Mouse (Mus musculus): ENCODE data around the gene Vmn1r11. TPM values are rescaled to one million over a fixed set of nuclear protein-coding genes. Genes with fewer than 3 reads are reported as not detected.

Gene Vmn1r11
- polyA plus RNA-seq (2016; fragmentation: Nextera tagmentation; extraction: Ambion mirVana), result not detected in 2 replicates

DNA sequence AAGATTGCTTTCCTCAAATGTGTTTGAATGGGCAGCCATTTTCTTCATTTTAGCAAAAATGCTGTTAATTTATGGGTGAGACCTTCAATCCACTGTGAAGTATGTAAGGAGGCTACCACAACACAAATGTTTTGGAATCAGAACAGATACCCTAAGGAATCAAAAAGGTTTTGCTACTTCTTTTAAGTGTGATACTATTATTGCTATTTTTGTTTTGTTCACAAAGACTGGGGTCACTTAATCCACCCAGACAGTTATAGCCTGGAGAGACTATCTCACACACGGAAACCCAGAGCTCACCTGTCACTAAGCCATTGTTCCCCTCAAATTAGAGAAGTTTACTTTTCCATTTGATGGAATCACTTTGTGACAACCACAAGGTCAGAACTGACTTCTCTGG, at the start of gene Vmn1r11:
Gene Vmn1r11, plus strand, starts transcription at position 301 of the 400 bp plus-strand sequence.
- H3K27me3 ChIP-seq (replicated peaks), result no peaks in the 10 kb centered on the region
- no peak for ATAC-seq (ENCODE audit: insufficient number of reproducible peaks, low FRiP score)
- no peaks in the 10 kb centered on the region for H3K9me3 ChIP-seq (replicated peaks)
- WGBS, result 51% methylated on average over 1 of the region's 1 CpGs
- no peaks in the 10 kb centered on the region for H3K4me1 ChIP-seq (replicated peaks)
- no peak within 1 kb of the TSS for H3K4me2 ChIP-seq
- H3K27ac ChIP-seq (ENCODE audit: poor library complexity, severe bottlenecking), result no peak within 1 kb of the TSS
- H3K9ac ChIP-seq, result no peak within 1 kb of the TSS
- H3K4me3 ChIP-seq, result no peak within 1 kb of the TSS
- H3K36me3 ChIP-seq, result no peaks in the 10 kb centered on the region

DNA sequence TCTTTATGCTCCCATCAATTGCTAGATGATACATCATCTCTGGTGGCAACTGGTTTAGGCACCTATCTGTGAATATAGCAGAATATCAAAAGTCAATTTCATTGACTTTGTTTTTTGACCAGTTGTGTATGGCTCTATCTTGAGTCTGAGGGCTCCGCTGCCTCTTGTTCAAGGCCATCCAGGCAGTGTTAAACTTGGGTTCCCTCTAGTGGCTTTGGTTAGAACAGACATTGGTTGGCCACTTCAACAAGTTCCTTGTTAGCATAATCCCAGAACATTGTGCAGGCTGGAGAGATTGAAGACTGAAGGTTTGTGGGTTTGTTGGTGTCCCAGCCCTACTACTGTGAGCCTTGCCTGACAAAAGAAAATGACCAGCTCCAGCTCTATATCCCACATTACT, 26.9 kb upstream of the Vmn1r11 start:
- no peak overlapping the region for H3K27ac ChIP-seq (ENCODE audit: poor library complexity, severe bottlenecking)
- H3K4me1 ChIP-seq (replicated peaks), result no peaks in the 10 kb centered on the region
- H3K9me3 ChIP-seq (replicated peaks), result no peaks in the 10 kb centered on the region
- H3K36me3 ChIP-seq, result no peaks in the 10 kb centered on the region
- H3K27me3 ChIP-seq (replicated peaks), result no peaks in the 10 kb centered on the region
- H3K9ac ChIP-seq, result no peak overlapping the region
- no peak overlapping the region for H3K4me2 ChIP-seq
- no peak for ATAC-seq (ENCODE audit: insufficient number of reproducible peaks, low FRiP score)
- 63% methylated on average over 1 of the region's 1 CpGs for WGBS
- H3K4me3 ChIP-seq, result no peak overlapping the region

DNA sequence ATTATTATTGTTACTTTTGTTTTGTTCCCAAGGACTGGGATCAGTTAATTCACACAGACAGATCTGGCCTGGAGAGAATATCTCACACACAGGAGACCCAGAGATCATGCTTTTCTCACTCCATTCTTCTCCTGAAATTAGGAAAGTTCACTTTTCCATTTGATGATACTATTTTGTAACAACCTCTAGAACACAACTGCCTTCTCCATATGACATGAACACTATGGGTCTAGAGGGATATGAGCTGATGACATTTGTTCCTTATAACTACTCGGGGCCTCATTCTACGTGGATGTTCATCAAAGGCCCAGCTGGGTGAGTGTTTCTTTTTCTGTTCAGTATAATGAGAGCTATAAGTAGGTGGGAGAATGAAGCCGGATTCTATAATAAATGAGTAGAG, 24.1 kb upstream of the Vmn1r11 start, which contains the start of gene Vmn1r10:
Gene Vmn1r10, plus strand, starts transcription at position 301 of the 400 bp plus-strand sequence.
- H3K4me1 ChIP-seq (replicated peaks), result no peaks in the 10 kb centered on the region
- no peaks in the 10 kb centered on the region for H3K27me3 ChIP-seq (replicated peaks)
- no peak for ATAC-seq (ENCODE audit: insufficient number of reproducible peaks, low FRiP score)

DNA sequence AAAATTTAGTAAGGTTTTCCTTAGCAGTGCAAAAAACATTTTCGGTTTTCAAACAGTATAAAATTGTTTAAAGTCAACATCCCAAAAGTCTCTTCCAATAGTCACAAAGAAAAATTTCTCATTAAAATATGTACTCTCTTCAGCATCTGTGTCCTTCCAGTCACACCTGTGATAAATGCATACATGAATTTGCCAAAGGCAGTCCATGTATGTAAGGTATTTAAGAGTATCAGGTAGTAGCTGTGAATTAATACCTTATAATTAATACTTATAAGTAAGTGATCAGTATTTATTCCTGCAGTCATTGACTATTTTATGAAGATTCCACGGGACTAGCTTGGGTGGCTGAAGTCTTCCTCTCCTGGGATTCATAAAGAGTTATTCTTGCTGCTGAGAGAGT, 23.4 kb downstream of the Vmn1r11 start, which contains the start of gene Vmn1r12:
Gene Vmn1r12, plus strand, starts transcription at position 301 of the 400 bp plus-strand sequence.
- no peaks in the 10 kb centered on the region for H3K36me3 ChIP-seq
- H3K27me3 ChIP-seq (replicated peaks), result no peaks in the 10 kb centered on the region
- H3K9me3 ChIP-seq (replicated peaks), result no peaks in the 10 kb centered on the region
- no peak for ATAC-seq (ENCODE audit: insufficient number of reproducible peaks, low FRiP score)
- 71% methylated on average over 2 of the region's 2 CpGs for WGBS
- no peak within 1 kb of the TSS for H3K4me2 ChIP-seq
- H3K9ac ChIP-seq, result no peak within 1 kb of the TSS
- no peak within 1 kb of the TSS for H3K4me3 ChIP-seq
- no peak within 1 kb of the TSS for H3K27ac ChIP-seq (ENCODE audit: poor library complexity, severe bottlenecking)
- no peaks in the 10 kb centered on the region for H3K4me1 ChIP-seq (replicated peaks)

More for the DNA sequence above, 24.1 kb upstream of the Vmn1r11 start, which contains the start of gene Vmn1r10:
- H3K36me3 ChIP-seq, result no peaks in the 10 kb centered on the region
- no peak within 1 kb of the TSS for H3K9ac ChIP-seq
- H3K4me2 ChIP-seq, result no peak within 1 kb of the TSS
- 73% methylated on average over 3 of the region's 3 CpGs for WGBS
- H3K9me3 ChIP-seq (replicated peaks), result no peaks in the 10 kb centered on the region
- no peak within 1 kb of the TSS for H3K27ac ChIP-seq (ENCODE audit: poor library complexity, severe bottlenecking)
- H3K4me3 ChIP-seq, result no peak within 1 kb of the TSS

Other genes with a start within 250 kb of the Vmn1r11 start
- 74.8 and 77.4 TPM in 2 replicates for gene Nt5c3, start 209.5 kb upstream of the Vmn1r11 start, polyA plus RNA-seq (2016; fragmentation: Nextera tagmentation; extraction: Ambion mirVana)
- 0.10 and 0.12 TPM in 2 replicates for gene Vmn1r4, start 209.4 kb upstream of the Vmn1r11 start, polyA plus RNA-seq (2016; fragmentation: Nextera tagmentation; extraction: Ambion mirVana)
- not detected in 2 replicates for gene Vmn1r5, start 163.2 kb upstream of the Vmn1r11 start, polyA plus RNA-seq (2016; fragmentation: Nextera tagmentation; extraction: Ambion mirVana)
- gene Vmn1r6, start 136.2 kb upstream of the Vmn1r11 start, polyA plus RNA-seq (2016; fragmentation: Nextera tagmentation; extraction: Ambion mirVana), result not detected in 2 replicates
- not detected in 2 replicates for gene Vmn1r7, start 108.1 kb upstream of the Vmn1r11 start, polyA plus RNA-seq (2016; fragmentation: Nextera tagmentation; extraction: Ambion mirVana)
- gene Vmn1r8, start 101.2 kb upstream of the Vmn1r11 start, polyA plus RNA-seq (2016; fragmentation: Nextera tagmentation; extraction: Ambion mirVana), result not detected in 2 replicates
- gene Vmn1r9, start 66.7 kb upstream of the Vmn1r11 start, polyA plus RNA-seq (2016; fragmentation: Nextera tagmentation; extraction: Ambion mirVana), result not detected in 2 replicates
- not detected in 2 replicates for gene Vmn1r10, start 24.0 kb upstream of the Vmn1r11 start, polyA plus RNA-seq (2016; fragmentation: Nextera tagmentation; extraction: Ambion mirVana)
- not detected in 2 replicates for gene Vmn1r12, start 23.5 kb downstream of the Vmn1r11 start, polyA plus RNA-seq (2016; fragmentation: Nextera tagmentation; extraction: Ambion mirVana)
- gene Vmn1r13, start 69.8 kb downstream of the Vmn1r11 start, polyA plus RNA-seq (2016; fragmentation: Nextera tagmentation; extraction: Ambion mirVana), result not detected in 2 replicates
- not detected in 2 replicates for gene Vmn1r14, start 98.2 kb downstream of the Vmn1r11 start, polyA plus RNA-seq (2016; fragmentation: Nextera tagmentation; extraction: Ambion mirVana)
- gene Vmn1r15, start 124.5 kb downstream of the Vmn1r11 start, polyA plus RNA-seq (2016; fragmentation: Nextera tagmentation; extraction: Ambion mirVana), result not detected in 2 replicates
- not detected in 2 replicates for gene Vmn1r16, start 196.0 kb downstream of the Vmn1r11 start, polyA plus RNA-seq (2016; fragmentation: Nextera tagmentation; extraction: Ambion mirVana)
- not detected in 2 replicates for gene Vmn1r17, start 230.3 kb downstream of the Vmn1r11 start, polyA plus RNA-seq (2016; fragmentation: Nextera tagmentation; extraction: Ambion mirVana)

All from heart, embryonic 12.5 days (tissue).